Mouse (Mus musculus): ENCODE results near the gene Slc25a11. TPM values are rescaled to one million over a fixed set of nuclear protein-coding genes. Genes with fewer than 3 reads are reported as not detected.

Slc25a11 gene
- polyA plus RNA-seq, 1 experiment from 2014 or later = 152 TPM

- ChIA-PET POLR2A (interaction anchor here (6.4 kb wide), 1 partner anchor 10 kb away, joined by 52 read pairs; the partner anchor contains the start of gene Spag7), CTCF (no interaction called here)
- in situ Hi-C loops (cut with MboI; ENCODE audit: low pct_unique_long_range_greater_than_20kb) = no loop called here
- no peak for TF ChIP-seq CTCF (IDR thresholded peaks at IDR 0.05)
- no peaks in the 10 kb centered on the region for H3K27me3 ChIP-seq
- no peak for DNase-seq (ENCODE audit: low read depth, low spot score)
- no peak for ATAC-seq
Measured at GRCm38 (mm10) chr11:70657991-70658390, 10.7 kb upstream of the Slc25a11 start.

- DNase-seq (ENCODE audit: low read depth, low spot score) (no peak), ATAC-seq (no peak)
- POLR2A ChIA-PET = interaction anchor here (6.4 kb wide), 1 partner anchor 10 kb away, joined by 52 read pairs; the partner anchor contains the start of gene Spag7
- CTCF ChIA-PET = interaction anchor here (2.0 kb wide), 1 partner anchor 8 kb away, joined by 7 read pairs; no protein-coding TSS in a partner anchor
- no peaks in the 10 kb centered on the region for H3K27me3 ChIP-seq
- in situ Hi-C loops (cut with MboI; ENCODE audit: low pct_unique_long_range_greater_than_20kb) = no loop called here
- TF ChIP-seq CTCF (IDR thresholded peaks at IDR 0.05) = no peak
Measured at GRCm38 (mm10) chr11:70657573-70657972, 10.3 kb upstream of the Slc25a11 start.

GRCm38 (mm10) chr11:70656964-70657363 lies 9.7 kb upstream of the Slc25a11 start, which contains the start of gene Eno3:
Eno3 (plus strand) TSS chr11:70657202.
- in situ Hi-C loops (cut with MboI; ENCODE audit: low pct_unique_long_range_greater_than_20kb) = no loop called here
- CTCF ChIA-PET = interaction anchor here (1.0 to 2.0 kb wide), 2 partner anchors 9 to 11 kb away, joined by 3 to 7 read pairs; no protein-coding TSS in a partner anchor
- no peaks in the 10 kb centered on the region for H3K27me3 ChIP-seq
- ATAC-seq (no peak), DNase-seq (ENCODE audit: low read depth, low spot score) (no peak)
- POLR2A ChIA-PET = interaction anchor here (6.4 kb wide), 1 partner anchor 11 kb away, joined by 52 read pairs; the partner anchor contains the start of gene Spag7
- TF ChIP-seq CTCF (IDR thresholded peaks at IDR 0.05) = no peak

- ATAC-seq (no peak), DNase-seq (ENCODE audit: low read depth, low spot score) (no peak)
- CTCF ChIA-PET = interaction anchor here (1.0 to 2.0 kb wide), 2 partner anchors 9 to 12 kb away, joined by 3 to 7 read pairs; no protein-coding TSS in a partner anchor
- in situ Hi-C loops (cut with MboI; ENCODE audit: low pct_unique_long_range_greater_than_20kb) = no loop called here
- TF ChIP-seq CTCF (IDR thresholded peaks at IDR 0.05) = no peak
- H3K27me3 ChIP-seq = no peaks in the 10 kb centered on the region
- POLR2A ChIA-PET = interaction anchor here (1.8 to 6.4 kb wide), 2 partner anchors 9 to 11 kb away, joined by 3 to 52 read pairs; partner anchors contain the start of genes Rnf167, Slc25a11 and Spag7
Measured at GRCm38 (mm10) chr11:70656456-70656927, 9.2 kb upstream of the Slc25a11 start.

GRCm38 (mm10) chr11:70655571-70656455 lies 8.5 kb upstream of the Slc25a11 start:
- no peaks in the 10 kb centered on the region for H3K27me3 ChIP-seq
- no peak for DNase-seq (ENCODE audit: low read depth, low spot score)
- in situ Hi-C loops (cut with MboI; ENCODE audit: low pct_unique_long_range_greater_than_20kb) = no loop called here
- no peak for TF ChIP-seq CTCF (IDR thresholded peaks at IDR 0.05)
- POLR2A ChIA-PET = interaction anchor here (0.6 to 6.4 kb wide), 3 partner anchors 9 to 734 kb away, joined by 3 to 52 read pairs (median 5); partner anchors contain the start of genes Eif5a, Rnf167, Slc25a11 and Spag7
- ATAC-seq = peak; percentile 18
- CTCF ChIA-PET = interaction anchor here (1.0 to 2.0 kb wide), 2 partner anchors 10 to 12 kb away, joined by 3 to 7 read pairs; no protein-coding TSS in a partner anchor

GRCm38 (mm10) chr11:70654923-70655570 lies 7.8 kb upstream of the Slc25a11 start:
- ATAC-seq = peak; percentile 24
- ChIA-PET CTCF (no interaction called here), POLR2A (interaction anchor here (1.8 to 6.4 kb wide), 2 partner anchors 8 to 13 kb away, joined by 3 to 52 read pairs; partner anchors contain the start of genes Rnf167, Slc25a11 and Spag7)
- in situ Hi-C loops (cut with MboI; ENCODE audit: low pct_unique_long_range_greater_than_20kb) = no loop called here
- no peak for DNase-seq (ENCODE audit: low read depth, low spot score)
- no peak for TF ChIP-seq CTCF (IDR thresholded peaks at IDR 0.05)
- no peaks in the 10 kb centered on the region for H3K27me3 ChIP-seq

GRCm38 (mm10) chr11:70654198-70654922 lies 7.1 kb upstream of the Slc25a11 start, which contains the start of gene Pfn1:
Pfn1 (minus strand) TSS chr11:70654644.
- CTCF ChIA-PET = no interaction called here
- in situ Hi-C loops (cut with MboI; ENCODE audit: low pct_unique_long_range_greater_than_20kb) = no loop called here
- ATAC-seq (peak; percentile 32), DNase-seq (ENCODE audit: low read depth, low spot score) (no peak)
- TF ChIP-seq CTCF (IDR thresholded peaks at IDR 0.05) = no peak
- H3K27me3 ChIP-seq = no peaks in the 10 kb centered on the region
- POLR2A ChIA-PET = interaction anchor here (6.4 kb wide), 1 partner anchor 13 kb away, joined by 52 read pairs; the partner anchor contains the start of gene Spag7

GRCm38 (mm10) chr11:70653345-70654197 lies 6.3 kb upstream of the Slc25a11 start:
- CTCF ChIA-PET = no interaction called here
- H3K27me3 ChIP-seq = no peaks in the 10 kb centered on the region
- POLR2A ChIA-PET = interaction anchor here (3.1 to 6.4 kb wide), 2 partner anchors 14 to 15 kb away, joined by 15 to 52 read pairs; partner anchors contain the start of gene Spag7
- in situ Hi-C loops (cut with MboI; ENCODE audit: low pct_unique_long_range_greater_than_20kb) = no loop called here
- ATAC-seq = peak; percentile 12
- TF ChIP-seq CTCF (IDR thresholded peaks at IDR 0.05) = no peak
- DNase-seq (ENCODE audit: low read depth, low spot score) = no peak

Data from Patski (cell line).